Mouse (Mus musculus): ENCODE results near the gene Slc9a3. TPM values are rescaled to one million over a fixed set of nuclear protein-coding genes. Genes with fewer than 3 reads are reported as not detected.

Slc9a3 gene
- total RNA-seq (2023), result not detected

DNA sequence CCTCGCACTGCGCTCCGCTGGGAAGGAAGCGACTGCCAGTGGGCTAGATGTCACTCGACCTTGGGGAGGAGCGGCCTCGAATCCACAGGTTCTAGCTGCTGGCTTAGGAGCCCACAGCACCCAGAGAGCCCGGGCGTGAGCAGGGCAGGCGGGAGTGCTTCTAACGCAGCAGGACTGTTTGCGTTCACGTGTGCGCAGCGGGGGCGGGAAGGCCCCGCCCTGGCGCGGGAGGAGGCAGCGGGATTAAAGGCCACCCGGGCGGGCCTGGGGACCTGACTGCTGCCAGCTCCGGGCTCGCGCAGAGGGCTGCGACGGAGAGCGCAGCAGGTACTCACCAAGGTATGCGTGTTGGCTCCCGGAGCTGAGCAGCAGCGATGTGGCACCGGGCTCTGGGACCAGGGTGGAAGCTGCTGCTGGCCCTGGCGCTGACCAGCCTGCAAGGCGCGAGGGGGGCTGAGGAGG is at the start of gene Slc9a3:
Gene Slc9a3, plus strand, starts transcription at position 317 of the 462 bp plus-strand sequence.

DNA sequence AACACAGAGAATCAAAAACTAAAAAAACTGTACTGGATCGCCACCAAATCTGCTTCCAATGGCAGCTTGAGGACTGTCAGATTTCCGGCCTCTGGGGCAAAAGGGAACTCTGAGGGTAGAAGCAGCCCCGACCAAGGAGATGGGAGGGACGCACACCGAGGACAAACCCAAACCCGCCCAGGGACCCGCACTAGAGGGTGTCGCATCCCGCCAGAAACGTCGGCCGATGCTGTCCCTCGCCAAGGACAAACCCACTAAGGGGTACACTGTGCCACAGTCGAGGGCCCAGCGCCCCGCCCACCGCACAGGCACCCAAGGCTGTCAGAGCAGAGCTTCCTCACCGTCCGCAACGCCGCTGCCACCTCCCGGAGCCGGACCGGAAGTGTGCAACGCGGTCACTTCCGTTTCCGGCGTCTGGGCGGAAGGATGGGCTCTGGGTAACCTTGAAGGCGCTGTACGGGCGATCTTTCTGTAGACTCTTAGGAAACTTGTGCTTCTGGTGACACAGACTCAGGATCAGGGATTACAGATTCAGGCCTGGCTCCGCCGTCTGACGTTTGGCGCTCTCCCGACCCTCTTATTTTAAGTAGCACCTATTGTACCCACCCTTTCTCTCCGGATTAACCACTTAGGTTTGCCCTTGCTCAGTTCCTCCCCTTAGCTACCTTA is 87.2 kb downstream of the Slc9a3 start, which contains the start of gene Exoc3:
Gene Exoc3, minus strand, starts transcription at position 416 of the 669 bp plus-strand sequence.

Other genes starting within 250 kb of the Slc9a3 start
- 1.4 TPM for gene Trip13, start 183.7 kb upstream of the Slc9a3 start, total RNA-seq (2023)
- gene Brd9, start 183.6 kb upstream of the Slc9a3 start, total RNA-seq (2023), result 102 TPM
- not detected for gene Zdhhc11, start 157.6 kb upstream of the Slc9a3 start, total RNA-seq (2023)
- gene Tppp, start 112.0 kb upstream of the Slc9a3 start, total RNA-seq (2023), result 1.1 TPM
- gene Cep72, start 59.2 kb upstream of the Slc9a3 start, total RNA-seq (2023), result 8.6 TPM
- gene Exoc3, start 87.3 kb downstream of the Slc9a3 start, total RNA-seq (2023), result 44.1 TPM
- gene Ahrr, start 170.9 kb downstream of the Slc9a3 start, total RNA-seq (2023), result 0.32 TPM
- 112 TPM for gene Pdcd6, start 196.1 kb downstream of the Slc9a3 start, total RNA-seq (2023)
- gene Sdha, start 228.8 kb downstream of the Slc9a3 start, total RNA-seq (2023), result 145 TPM
- 21.4 TPM for gene Ccdc127, start 228.9 kb downstream of the Slc9a3 start, total RNA-seq (2023)
- not detected for gene Lrrc14b, start 242.5 kb downstream of the Slc9a3 start, total RNA-seq (2023)

All from CD4-positive naive resting alpha-beta T cell, adult 76 days (primary cell).